Mouse (Mus musculus) lung, postnatal 10 days (tissue): ENCODE measurements around the gene Ak8.
A peak's percentile ranks its signal among the peaks of the same experiment; 100 is the strongest.

Experiments used
- DNase-seq: peaks from one replicate; pipeline ENCODE4 v3.0.0; 2021

The Ak8 gene

GRCm38 (mm10) chr2:28740159-28740558 lies 40.2 kb downstream of the Ak8 start:
- DNase-seq, result no peak

DNA sequence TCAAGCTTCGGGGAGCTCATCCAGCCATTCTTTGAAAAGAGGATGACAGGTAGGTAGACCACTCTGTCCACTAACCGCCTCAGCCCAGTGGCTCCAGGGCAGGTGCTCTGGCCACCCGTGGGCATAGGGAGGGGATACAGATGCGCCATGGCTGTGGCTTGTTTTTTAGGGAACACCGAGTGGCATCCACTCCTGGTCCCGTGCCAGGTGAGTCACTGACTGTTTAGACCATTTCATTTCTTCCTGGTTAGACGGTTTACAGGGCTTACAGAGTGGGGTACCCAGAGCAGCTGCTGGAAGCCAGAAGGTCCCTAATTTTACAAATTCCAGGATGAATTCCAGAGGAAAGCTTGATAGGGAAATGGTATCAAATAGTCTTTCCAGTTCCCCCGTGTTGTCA lies 42.7 kb downstream of the Ak8 start:
- DNase-seq, result no peak

GRCm38 (mm10) chr2:28746682-28747332 lies 46.8 kb downstream of the Ak8 start:
- peak; percentile 65 for DNase-seq

DNA sequence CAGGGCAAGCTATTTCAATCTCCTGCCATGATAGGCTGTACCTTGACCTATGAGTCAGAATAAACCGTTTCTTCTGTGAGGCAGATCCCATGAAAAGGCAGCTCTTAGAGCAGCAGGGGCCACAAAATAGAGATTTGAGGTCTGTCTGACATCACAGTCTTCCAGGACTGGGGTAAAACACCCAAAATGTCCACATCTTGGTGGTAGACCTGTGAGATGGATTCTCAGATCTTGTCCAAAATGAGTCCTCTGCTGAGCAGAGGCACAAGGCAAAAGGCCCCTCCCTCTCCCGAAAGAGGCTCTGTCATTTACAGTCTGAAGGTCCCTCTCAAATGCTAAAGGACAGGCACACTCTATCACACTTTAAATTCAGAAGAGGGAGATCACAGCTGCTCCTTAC lies 47.7 kb downstream of the Ak8 start:
- no peak for DNase-seq

DNA sequence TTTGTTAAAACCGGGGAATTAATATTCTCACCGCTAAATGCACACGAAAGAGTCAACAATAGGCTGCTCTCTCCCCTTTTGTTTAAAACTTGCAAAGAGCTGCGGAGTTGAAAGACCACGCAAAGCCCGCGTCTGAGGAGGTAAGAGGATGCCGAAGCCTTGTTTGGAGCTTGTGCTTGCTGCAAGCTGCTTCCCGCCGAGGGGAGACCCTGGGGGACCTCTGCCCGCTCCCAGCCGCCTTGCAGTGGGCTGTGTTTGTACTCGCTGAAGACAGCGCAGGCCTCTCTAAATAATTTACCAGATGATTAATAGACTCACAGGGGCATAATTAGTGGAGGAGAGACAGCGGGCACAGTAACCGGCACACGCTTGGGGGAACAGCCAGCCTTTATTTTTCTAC lies 51.2 kb downstream of the Ak8 start:
- no peak for DNase-seq

DNA sequence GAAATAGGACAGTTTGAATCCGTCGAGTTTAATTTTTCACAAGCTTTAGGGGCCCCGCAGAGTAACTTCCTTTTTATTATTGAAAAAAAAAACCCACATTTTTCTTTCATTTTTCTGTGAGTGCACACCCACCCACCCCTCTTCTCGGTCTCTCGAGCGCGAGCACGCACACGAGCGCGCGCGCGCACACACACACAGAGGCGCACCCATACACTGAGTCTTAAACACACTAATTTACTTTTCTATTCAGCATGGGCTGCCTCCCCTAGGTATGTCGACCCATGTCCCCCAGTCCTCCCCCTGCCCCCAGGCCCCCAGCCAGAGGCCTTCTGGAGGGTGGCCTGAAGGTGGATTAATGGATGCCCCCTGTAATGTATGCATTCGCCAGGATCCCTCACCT lies 51.7 kb downstream of the Ak8 start:
- DNase-seq, result no peak

DNA sequence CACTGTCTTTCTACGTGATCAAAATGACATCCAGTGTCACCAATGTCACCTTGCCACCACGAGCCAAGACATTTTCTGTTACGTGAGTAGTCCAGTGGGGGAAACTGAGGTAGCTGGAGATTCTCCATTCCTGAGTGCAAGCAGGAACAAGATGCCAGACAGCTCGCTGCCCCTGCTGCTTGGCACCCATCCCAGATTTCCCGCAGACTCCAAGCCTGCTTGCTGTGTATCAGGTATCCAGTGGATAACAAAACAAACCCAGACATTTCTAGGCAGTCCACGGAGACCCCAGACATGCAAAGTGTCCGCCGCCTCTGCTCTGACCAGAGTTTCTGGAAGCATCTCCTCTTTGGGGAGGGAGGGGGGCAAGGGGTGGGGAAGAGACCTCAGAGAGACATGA lies 52.4 kb downstream of the Ak8 start:
- DNase-seq, result no peak

DNA sequence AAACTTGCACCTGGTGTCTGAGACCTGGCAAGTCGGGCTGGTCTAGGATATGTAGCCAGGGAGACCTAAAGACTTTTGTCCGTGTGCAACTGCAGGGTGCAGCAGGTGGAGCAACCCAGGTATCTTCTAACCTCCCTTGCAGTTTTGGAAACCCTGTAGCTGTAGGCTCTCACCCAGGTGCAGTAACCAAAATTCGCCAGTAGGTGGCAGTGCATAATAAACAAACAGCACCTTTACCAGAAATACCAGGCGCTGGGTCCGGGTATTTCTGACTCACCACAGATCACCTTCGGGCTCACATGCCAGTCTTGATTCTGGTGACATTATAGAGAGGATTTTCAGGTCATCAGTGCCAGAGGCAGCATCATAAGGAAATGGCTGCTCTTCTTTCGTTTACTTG lies 55.5 kb downstream of the Ak8 start:
- DNase-seq, result peak; percentile 84

DNA sequence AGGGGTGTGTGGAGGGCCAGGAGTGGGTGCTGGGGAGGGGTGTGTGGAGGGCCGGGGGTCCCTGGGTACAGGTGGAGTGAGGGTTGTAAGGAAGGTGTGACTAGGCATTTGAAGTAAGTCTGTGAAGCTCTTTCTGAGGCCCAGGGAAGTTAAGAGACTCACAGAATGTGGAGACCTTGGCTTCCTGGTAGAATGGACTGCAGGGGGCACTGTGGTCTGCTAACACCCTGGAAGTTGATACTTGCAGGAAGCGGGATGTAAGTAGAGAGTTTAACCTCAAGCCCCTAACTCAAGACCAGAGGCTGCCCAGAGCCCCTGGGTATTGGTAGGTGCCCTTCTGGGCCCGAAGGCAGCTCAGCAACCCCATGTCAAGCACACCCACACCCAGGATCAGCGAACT lies 56.2 kb downstream of the Ak8 start:
- DNase-seq, result peak; percentile 78

DNA sequence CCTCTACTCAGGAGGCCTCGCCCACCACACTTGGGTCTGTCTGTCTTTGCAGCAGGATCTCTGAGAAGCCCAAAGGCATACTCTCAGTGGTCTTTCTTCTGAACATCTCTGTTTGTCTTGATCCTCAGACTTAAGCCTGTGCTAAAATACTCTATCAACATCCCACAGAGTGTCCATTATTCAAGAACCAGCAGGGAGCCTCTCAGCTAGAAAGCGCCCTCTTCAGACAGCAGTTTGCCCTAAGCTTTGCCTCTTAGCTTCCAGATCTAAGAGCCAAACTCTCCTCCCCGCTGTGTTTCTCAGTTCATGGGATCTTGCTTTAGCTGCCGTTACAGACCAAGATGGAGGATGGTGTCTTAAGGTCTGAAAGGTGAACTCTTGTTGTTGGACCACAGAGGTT lies 59.5 kb downstream of the Ak8 start:
- DNase-seq, result no peak

DNA sequence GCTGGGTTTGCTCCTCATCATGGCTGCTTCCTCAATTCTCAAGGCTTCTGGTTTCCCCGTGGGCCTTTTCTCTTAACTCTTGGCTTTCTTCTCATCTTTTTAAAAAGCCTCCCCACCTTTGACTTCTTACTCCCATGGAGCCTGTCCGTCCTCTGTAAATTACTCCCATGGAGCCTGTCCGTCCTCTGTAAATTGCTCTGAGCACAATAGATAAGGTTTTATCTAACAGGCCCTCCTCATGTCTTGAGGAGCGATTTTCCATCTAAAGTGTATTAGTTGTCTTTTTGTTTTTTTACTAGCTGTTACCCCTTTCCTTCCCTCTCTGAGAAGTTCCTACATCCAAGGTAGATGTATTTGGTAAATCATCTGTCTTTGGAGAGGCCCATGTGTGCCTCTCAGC lies 66.6 kb downstream of the Ak8 start:
- no peak for DNase-seq

GRCm38 (mm10) chr2:28767041-28767440 lies 67.1 kb downstream of the Ak8 start:
- DNase-seq, result no peak

DNA sequence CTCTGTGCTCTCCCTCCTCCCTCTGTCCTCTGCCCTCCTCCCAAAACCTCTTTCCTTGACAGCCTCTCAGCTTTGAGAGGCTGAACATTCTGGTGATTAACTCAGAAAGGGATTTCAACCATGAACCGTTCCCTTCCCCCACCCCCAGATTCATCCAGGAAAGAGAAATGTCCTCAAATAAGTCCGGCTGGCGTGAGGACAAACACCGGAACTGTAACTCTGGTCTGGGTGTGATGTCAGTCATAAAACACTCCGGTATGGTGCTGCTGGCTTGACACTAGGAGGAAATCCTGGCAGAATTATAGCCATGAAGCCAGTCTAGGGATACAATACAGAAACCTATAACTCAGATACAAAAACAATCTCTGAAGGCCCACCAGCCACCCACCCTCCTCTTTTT lies 70.7 kb downstream of the Ak8 start:
- DNase-seq, result peak; percentile 53

- no peak for DNase-seq
Observed at GRCm38 (mm10) chr2:28774073-28774472, 74.1 kb downstream of the Ak8 start.

- DNase-seq, result no peak
Observed at GRCm38 (mm10) chr2:28776728-28777127, 76.8 kb downstream of the Ak8 start.

GRCm38 (mm10) chr2:28780001-28780782 lies 80.2 kb downstream of the Ak8 start:
- DNase-seq, result no peak

GRCm38 (mm10) chr2:28781310-28781709 lies 81.3 kb downstream of the Ak8 start:
- DNase-seq, result no peak

- DNase-seq, result no peak
Observed at GRCm38 (mm10) chr2:28786355-28787066, 86.5 kb downstream of the Ak8 start.

DNA sequence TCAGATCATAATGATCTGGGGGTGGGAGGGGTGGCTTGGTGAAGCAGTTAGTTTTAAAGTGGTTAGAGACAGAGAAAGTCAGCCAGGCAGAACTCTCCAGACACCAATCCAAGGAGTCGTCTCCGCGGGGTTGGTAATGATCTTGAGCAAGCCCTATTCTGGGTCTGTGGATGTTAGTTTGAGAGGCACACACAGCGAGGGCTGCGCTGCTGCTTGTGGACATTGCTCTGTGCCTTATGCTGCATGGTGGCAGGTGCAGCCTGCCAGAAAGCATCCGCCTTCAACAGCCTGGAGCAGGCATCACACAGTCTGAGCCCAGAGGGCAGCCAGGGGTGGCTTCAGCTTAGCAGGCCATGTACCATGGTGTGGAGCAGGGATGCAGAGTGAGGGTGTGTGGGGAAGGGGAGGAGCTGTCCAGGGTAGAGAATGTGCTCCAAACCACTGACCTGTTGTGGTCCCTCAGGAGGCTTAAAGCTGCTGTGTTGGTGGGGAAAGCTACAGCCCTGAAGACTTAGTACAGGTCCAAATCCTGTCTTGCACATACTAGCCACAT lies 87.2 kb downstream of the Ak8 start:
- DNase-seq, result no peak

GRCm38 (mm10) chr2:28792931-28793610 lies 93.1 kb downstream of the Ak8 start:
- DNase-seq, result peak; percentile 73

- DNase-seq, result no peak
Observed at GRCm38 (mm10) chr2:28794623-28795022, 94.7 kb downstream of the Ak8 start.

- no peak for DNase-seq
Observed at GRCm38 (mm10) chr2:28796298-28796697, 96.3 kb downstream of the Ak8 start.

DNA sequence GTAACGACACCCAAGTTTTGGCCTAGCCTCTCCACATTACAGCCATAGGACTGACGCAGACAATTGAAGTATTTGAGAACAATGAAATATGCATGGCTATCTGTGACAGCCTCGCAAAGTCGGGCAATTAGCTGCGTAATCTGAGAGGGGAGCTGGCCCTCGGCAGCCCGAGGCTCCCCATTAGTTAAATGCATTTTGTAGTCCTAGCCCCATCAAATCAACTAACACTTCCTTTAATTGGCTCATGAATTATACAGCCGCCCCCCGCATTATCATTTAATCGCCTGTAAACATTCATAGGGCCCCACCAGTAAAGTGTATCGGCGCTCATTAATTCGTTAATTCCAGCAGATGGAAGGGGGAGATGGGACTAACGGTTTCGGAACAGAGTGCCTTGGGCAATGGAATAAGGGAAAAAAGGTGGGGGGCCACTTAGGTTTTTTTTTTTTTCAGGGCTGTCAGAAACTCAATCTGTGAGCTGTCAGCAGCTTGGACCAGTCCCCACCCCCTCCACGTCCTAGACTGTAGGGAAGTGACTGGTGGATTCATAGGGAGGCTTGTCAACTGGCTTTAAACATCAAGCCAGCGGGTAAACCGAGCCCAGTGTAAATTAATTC lies 97.6 kb downstream of the Ak8 start:
- no peak for DNase-seq
